Mouse (Mus musculus): Measurements from ENCODE around the gene Ubp1. TPM values are rescaled to one million over a fixed set of nuclear protein-coding genes. Genes with fewer than 3 reads are reported as not detected.

Ubp1 gene
- polyA plus RNA-seq, 1 experiment, result 134 TPM

- TF ChIP-seq POLR2A (IDR thresholded peaks at IDR 0.05; ENCODE audit: borderline replicate concordance, extremely low read depth, insufficient read depth, insufficient read length, poor library complexity, severe bottlenecking), result no peak
- TF ChIP-seq CTCF (IDR thresholded peaks at IDR 0.05; ENCODE audit: borderline replicate concordance, extremely low read depth, insufficient read depth, insufficient read length), result no peak
- no peak for DNase-seq (ENCODE audit: low read depth)
Observed at GRCm38 (mm10) chr9:113984946-113985620, 54.3 kb downstream of the Ubp1 start.

DNA sequence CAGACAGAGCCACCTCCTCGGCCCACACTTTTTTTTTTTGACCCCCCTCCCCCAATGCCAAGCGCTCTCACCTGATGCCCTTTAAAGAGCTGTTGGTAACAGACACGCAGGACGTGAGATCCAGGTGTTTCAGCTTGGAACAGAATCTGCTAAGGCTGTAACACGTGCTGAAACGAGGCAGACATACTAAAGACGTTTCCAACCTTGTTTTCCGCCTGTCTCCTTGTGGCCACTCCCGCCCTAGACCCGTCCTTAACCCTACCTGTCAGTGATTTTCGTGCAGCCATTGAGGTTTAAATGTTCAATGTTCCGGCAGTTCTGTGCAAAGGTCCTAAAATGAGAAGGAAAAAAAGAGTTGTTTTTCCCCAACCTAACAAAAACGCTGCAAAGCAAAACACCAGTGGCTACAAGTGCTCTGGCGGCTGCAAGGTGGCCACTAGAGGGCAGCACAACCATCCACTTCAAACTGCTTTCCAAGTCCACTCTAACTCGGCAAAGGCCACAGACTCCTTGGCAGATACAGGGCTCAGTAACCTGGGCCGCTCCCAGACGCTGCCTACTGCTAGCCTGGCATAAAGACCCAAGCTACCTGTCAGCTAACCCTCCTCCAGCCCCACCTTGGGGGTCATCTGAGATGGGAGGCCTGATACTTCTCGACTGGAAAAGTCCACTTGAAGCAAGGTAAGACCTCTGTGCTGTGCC, 60.0 kb downstream of the Ubp1 start:
- DNase-seq (ENCODE audit: low read depth), result peak; percentile 95
- TF ChIP-seq POLR2A (IDR thresholded peaks at IDR 0.05; ENCODE audit: borderline replicate concordance, extremely low read depth, insufficient read depth, insufficient read length, poor library complexity, severe bottlenecking) (no peak), CTCF (IDR thresholded peaks at IDR 0.05; ENCODE audit: borderline replicate concordance, extremely low read depth, insufficient read depth, insufficient read length) (peak; percentile 93)

DNA sequence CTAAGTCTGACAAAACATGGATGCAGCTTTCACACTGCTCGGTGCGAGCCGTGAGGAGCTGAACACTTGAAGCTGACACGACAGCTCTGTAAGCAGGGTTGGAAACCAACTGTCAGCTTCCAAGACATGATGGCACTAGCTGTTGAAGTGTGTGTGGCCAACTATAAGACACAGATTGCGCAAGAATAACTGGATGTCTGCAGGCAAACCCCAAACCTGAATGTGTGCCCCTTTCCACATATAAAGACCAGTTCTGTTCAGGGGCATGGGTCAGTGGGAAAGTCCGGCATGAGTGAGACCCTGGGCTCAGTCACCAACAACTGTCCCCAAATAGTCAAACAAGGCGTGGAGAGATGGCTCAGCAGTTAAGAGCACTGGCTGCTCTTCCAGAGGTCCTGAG, 62.1 kb downstream of the Ubp1 start:
- DNase-seq (ENCODE audit: low read depth), result no peak
- no peak for TF ChIP-seq POLR2A (IDR thresholded peaks at IDR 0.05; ENCODE audit: borderline replicate concordance, extremely low read depth, insufficient read depth, insufficient read length, poor library complexity, severe bottlenecking)
- no peak for TF ChIP-seq CTCF (IDR thresholded peaks at IDR 0.05; ENCODE audit: borderline replicate concordance, extremely low read depth, insufficient read depth, insufficient read length)

DNA sequence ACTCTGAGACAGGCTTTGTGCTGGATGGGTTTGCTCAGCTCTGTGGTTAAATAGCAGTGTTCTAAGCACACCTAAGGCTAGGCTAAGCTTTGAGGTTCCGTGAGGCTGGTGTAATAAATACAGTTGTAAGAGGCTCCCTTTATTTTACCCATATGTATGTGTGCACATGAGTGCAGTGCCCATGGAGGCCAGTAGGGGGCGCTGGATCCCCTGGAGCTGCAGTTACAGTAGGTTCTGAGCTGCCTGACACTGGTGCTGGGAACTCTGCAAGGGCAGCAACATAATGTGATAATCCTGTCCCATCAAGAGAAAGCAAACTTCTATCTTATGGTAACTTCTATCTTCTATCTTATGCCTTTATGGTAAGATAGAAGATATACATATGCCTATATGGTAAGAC, 67.6 kb downstream of the Ubp1 start:
- TF ChIP-seq CTCF (IDR thresholded peaks at IDR 0.05; ENCODE audit: borderline replicate concordance, extremely low read depth, insufficient read depth, insufficient read length) (peak; percentile 41; the same call in 1 of the 2 replicates), POLR2A (IDR thresholded peaks at IDR 0.05; ENCODE audit: borderline replicate concordance, extremely low read depth, insufficient read depth, insufficient read length, poor library complexity, severe bottlenecking) (no peak)
- no peak for DNase-seq (ENCODE audit: low read depth)

DNA sequence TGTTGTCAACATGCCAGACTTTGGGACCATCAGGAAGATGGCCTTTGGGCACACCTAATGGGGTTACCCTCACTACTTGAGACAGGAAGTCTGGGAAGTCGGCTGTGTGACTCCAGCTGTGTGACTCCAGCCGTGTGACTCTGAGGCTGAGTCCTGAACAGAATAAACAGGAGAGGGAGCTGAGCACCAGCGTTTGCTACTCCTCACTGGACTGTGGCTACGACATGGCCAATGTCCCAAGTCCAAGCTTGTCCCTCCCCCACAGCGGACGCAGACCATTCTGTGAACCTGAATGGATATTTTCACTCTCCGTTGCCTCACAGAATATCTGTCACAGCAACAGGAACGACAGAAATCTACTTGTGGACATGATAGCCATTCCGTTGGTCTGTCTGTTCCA, 76.1 kb downstream of the Ubp1 start:
- no peak for DNase-seq (ENCODE audit: low read depth)
- TF ChIP-seq POLR2A (IDR thresholded peaks at IDR 0.05; ENCODE audit: borderline replicate concordance, extremely low read depth, insufficient read depth, insufficient read length, poor library complexity, severe bottlenecking) (no peak), CTCF (IDR thresholded peaks at IDR 0.05; ENCODE audit: borderline replicate concordance, extremely low read depth, insufficient read depth, insufficient read length) (no peak)

- no peak for DNase-seq (ENCODE audit: low read depth)
- no peak for TF ChIP-seq CTCF (IDR thresholded peaks at IDR 0.05; ENCODE audit: borderline replicate concordance, extremely low read depth, insufficient read depth, insufficient read length)
- no peak for TF ChIP-seq POLR2A (IDR thresholded peaks at IDR 0.05; ENCODE audit: borderline replicate concordance, extremely low read depth, insufficient read depth, insufficient read length, poor library complexity, severe bottlenecking)
Observed at GRCm38 (mm10) chr9:114007850-114008350, 77.2 kb downstream of the Ubp1 start.

DNA sequence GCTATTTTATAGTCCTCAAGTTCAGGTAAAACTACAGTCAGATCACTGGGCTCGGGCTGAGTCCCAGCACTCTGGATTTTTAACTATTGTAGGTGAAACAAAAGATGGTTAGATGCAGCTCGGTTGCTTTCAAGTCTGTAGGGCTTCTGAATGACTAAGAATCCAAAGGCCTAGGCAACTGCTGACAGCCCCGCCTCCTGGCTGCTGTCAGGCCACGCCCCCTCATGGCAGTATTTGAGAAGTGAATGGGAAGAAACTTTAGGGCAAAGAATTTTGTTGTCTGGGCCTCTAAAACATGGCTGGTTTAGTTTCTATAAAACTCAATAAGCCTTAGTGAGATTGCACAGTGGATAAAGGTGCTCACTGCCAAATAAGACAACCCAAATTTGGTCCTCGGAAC, 78.8 kb downstream of the Ubp1 start:
- peak; percentile 15 for DNase-seq (ENCODE audit: low read depth)
- no peak for TF ChIP-seq POLR2A (IDR thresholded peaks at IDR 0.05; ENCODE audit: borderline replicate concordance, extremely low read depth, insufficient read depth, insufficient read length, poor library complexity, severe bottlenecking)
- no peak for TF ChIP-seq CTCF (IDR thresholded peaks at IDR 0.05; ENCODE audit: borderline replicate concordance, extremely low read depth, insufficient read depth, insufficient read length)

- TF ChIP-seq POLR2A (IDR thresholded peaks at IDR 0.05; ENCODE audit: borderline replicate concordance, extremely low read depth, insufficient read depth, insufficient read length, poor library complexity, severe bottlenecking) (no peak), CTCF (IDR thresholded peaks at IDR 0.05; ENCODE audit: borderline replicate concordance, extremely low read depth, insufficient read depth, insufficient read length) (no peak)
- DNase-seq (ENCODE audit: low read depth), result no peak
Observed at GRCm38 (mm10) chr9:114011203-114011602, 80.5 kb downstream of the Ubp1 start.

DNA sequence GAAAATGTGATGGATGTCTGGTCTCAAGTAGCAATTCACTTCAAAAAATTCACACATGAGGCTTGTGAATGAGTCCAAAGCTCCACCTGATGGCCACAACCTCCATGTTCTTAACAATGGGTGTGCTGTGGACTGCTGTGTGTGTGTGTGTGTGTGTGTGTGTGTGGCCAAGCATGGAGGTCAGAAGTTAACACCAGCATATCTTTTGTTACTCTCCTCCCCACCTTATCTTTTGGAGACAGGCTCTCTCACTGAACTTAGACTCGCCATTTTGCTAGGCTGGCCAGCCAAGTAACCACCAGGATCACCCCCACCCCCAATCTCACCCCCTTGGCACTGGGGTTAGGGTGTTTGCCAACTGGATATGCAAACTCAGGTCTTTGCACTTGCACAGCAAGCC, 83.3 kb downstream of the Ubp1 start:
- DNase-seq (ENCODE audit: low read depth), result no peak
- TF ChIP-seq CTCF (IDR thresholded peaks at IDR 0.05; ENCODE audit: borderline replicate concordance, extremely low read depth, insufficient read depth, insufficient read length), result no peak
- no peak for TF ChIP-seq POLR2A (IDR thresholded peaks at IDR 0.05; ENCODE audit: borderline replicate concordance, extremely low read depth, insufficient read depth, insufficient read length, poor library complexity, severe bottlenecking)

DNA sequence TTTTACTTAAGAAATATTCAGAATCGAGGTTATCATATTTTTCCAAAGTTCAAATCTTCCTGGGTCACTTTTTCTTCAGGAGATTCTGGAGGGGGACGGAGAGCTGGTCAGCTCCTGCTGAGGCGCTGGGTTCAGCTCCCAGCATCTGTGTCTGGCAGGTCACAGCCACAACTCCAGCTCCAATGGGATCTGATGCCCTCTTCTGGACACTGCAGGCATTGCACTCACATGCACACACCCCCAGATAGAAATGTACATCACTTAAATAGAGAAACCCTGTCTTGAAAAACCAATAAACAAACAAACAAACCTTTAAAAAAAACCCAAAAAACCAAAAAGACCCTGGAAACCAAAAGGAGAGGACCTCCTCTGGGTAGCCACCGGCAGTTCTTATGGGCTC, 85.0 kb downstream of the Ubp1 start:
- TF ChIP-seq POLR2A (IDR thresholded peaks at IDR 0.05; ENCODE audit: borderline replicate concordance, extremely low read depth, insufficient read depth, insufficient read length, poor library complexity, severe bottlenecking) (no peak), CTCF (IDR thresholded peaks at IDR 0.05; ENCODE audit: borderline replicate concordance, extremely low read depth, insufficient read depth, insufficient read length) (peak; percentile 24; the same call in 1 of the 2 replicates)
- DNase-seq (ENCODE audit: low read depth), result no peak

DNA sequence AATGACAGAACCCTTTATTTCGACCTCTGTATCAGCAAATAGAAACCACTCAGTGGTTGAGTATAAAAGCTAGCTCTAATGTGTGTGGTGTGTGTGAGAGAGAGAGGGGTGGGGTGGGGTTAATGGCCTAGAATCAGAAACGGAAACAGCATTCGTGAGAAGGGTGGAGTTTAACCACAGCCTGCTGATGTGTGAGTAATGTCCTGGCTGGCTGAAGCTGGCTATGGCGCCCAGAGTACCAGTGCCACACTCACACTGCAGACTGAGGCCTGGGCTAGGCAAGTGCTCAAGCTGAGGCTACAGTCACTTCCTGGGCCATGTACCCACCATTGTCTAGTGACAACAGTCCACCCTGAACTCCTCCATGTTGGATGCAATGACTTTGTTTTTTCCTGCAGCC, 85.7 kb downstream of the Ubp1 start:
- no peak for DNase-seq (ENCODE audit: low read depth)
- TF ChIP-seq POLR2A (IDR thresholded peaks at IDR 0.05; ENCODE audit: borderline replicate concordance, extremely low read depth, insufficient read depth, insufficient read length, poor library complexity, severe bottlenecking) (no peak), CTCF (IDR thresholded peaks at IDR 0.05; ENCODE audit: borderline replicate concordance, extremely low read depth, insufficient read depth, insufficient read length) (no peak)
